Mouse (Mus musculus): ENCODE data around the gene Mdm2. TPM values are rescaled to one million over a fixed set of nuclear protein-coding genes. Genes with fewer than 3 reads are reported as not detected.

The Mdm2 gene
- polyA plus RNA-seq, 1 experiment from 2014 or later: 14.8 TPM

GRCm38 (mm10) chr10:117692953-117693352 lies 17.6 kb downstream of the Mdm2 start:
- H3K36me3 ChIP-seq (ENCODE audit: control insufficient read depth, insufficient read depth, low read length): peaks cover 41% of the 10 kb centered on the region
- 91% methylated on average over 5 of the region's 5 CpGs for WGBS
- H3K9ac ChIP-seq (ENCODE audit: low read length): no peak overlapping the region
- no peaks in the 10 kb centered on the region for H3K27me3 ChIP-seq (ENCODE audit: control insufficient read depth, insufficient read depth, low read length)
- H3K4me2 ChIP-seq (replicated peaks; ENCODE audit: low read depth): no peak overlapping the region
- no peak overlapping the region for H3K4me3 ChIP-seq (ENCODE audit: low read depth, low read length)
- no peak for ATAC-seq (ENCODE audit: low FRiP score, low TSS enrichment)
- no peaks in the 10 kb centered on the region for H3K9me3 ChIP-seq (ENCODE audit: control insufficient read depth, low read length)
- H3K27ac ChIP-seq (replicated peaks): no peak overlapping the region
- TF ChIP-seq CTCF (IDR thresholded peaks at IDR 0.05; ENCODE audit: low read depth) (no peak), EP300 (optimal IDR thresholded peaks at IDR 0.05) (no peak)
- no peak for DNase-seq (ENCODE audit: low spot score)
- H3K4me1 ChIP-seq (replicated peaks; ENCODE audit: control insufficient read depth, insufficient read depth): no peaks in the 10 kb centered on the region

DNA sequence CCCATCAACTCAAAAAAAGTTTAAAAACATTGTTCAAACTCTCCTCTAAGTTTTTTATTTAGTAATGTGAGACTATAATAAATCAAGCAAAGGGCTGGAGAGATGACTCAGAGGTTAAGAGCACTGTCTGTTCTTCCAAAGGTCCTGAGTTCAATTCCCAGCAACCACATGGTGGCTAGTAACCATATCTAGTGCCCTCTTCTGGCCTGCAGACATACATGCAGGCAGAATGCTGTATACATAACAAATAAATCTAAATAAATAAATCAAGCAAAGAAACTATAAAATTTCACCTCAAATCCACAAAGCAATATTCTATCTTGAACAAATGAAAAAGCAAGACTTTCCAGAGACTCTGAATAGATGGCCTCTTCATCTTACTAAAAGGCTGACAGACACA lies 18.4 kb downstream of the Mdm2 start:
- Histone ChIP-seq H3K36me3 (ENCODE audit: control insufficient read depth, insufficient read depth, low read length) (peaks cover 36% of the 10 kb centered on the region), H3K4me2 (replicated peaks; ENCODE audit: low read depth) (no peak overlapping the region), H3K4me3 (ENCODE audit: low read depth, low read length) (no peak overlapping the region), H3K9me3 (ENCODE audit: control insufficient read depth, low read length) (no peaks in the 10 kb centered on the region), H3K4me1 (replicated peaks; ENCODE audit: control insufficient read depth, insufficient read depth) (no peaks in the 10 kb centered on the region), H3K9ac (ENCODE audit: low read length) (no peak overlapping the region), H3K27me3 (ENCODE audit: control insufficient read depth, insufficient read depth, low read length) (no peaks in the 10 kb centered on the region), H3K27ac (replicated peaks) (no peak overlapping the region)
- TF ChIP-seq EP300 (optimal IDR thresholded peaks at IDR 0.05): no peak
- peak; percentile 41 for TF ChIP-seq CTCF (IDR thresholded peaks at IDR 0.05; ENCODE audit: low read depth)
- no peak for DNase-seq (ENCODE audit: low spot score)
- ATAC-seq (ENCODE audit: low FRiP score, low TSS enrichment): no peak

DNA sequence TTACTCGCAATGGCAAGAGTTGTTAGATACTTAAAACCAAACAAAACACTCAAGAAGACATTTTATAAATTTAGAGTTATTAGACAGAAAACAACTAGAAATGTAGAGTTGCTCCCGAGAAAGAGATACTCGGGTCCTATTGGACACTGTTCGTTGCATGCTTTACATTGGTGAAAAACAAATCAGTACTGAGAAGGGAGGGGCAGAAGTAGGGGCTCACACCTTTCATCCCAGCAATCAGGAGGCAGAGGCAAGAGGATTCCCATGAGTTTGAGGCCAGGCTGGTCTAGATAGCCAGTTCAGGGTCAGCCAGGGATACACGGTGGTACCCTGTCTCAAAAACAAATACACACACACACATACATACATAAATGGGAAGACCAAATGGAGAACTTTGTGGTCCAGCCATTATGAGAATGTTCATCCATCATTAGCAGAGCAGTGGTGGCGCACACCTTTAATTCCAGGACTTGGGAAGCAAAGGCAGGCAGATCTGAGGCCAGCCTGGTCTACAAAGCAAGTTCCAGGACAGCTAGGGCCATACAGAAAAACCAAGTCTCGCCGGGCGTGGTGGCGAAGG lies 19.1 kb downstream of the Mdm2 start:
- TF ChIP-seq EP300 (optimal IDR thresholded peaks at IDR 0.05) (no peak), CTCF (IDR thresholded peaks at IDR 0.05; ENCODE audit: low read depth) (no peak)
- H3K4me2 ChIP-seq (replicated peaks; ENCODE audit: low read depth): no peak overlapping the region
- ATAC-seq (ENCODE audit: low FRiP score, low TSS enrichment) (no peak), DNase-seq (ENCODE audit: low spot score) (no peak)
- 94% methylated on average over 10 of the region's 10 CpGs for WGBS
- H3K27ac ChIP-seq (replicated peaks): no peak overlapping the region
- no peaks in the 10 kb centered on the region for H3K27me3 ChIP-seq (ENCODE audit: control insufficient read depth, insufficient read depth, low read length)
- no peak overlapping the region for H3K4me3 ChIP-seq (ENCODE audit: low read depth, low read length)
- peaks cover 32% of the 10 kb centered on the region for H3K36me3 ChIP-seq (ENCODE audit: control insufficient read depth, insufficient read depth, low read length)
- no peaks in the 10 kb centered on the region for H3K4me1 ChIP-seq (replicated peaks; ENCODE audit: control insufficient read depth, insufficient read depth)
- H3K9ac ChIP-seq (ENCODE audit: low read length): no peak overlapping the region
- no peaks in the 10 kb centered on the region for H3K9me3 ChIP-seq (ENCODE audit: control insufficient read depth, low read length)

DNA sequence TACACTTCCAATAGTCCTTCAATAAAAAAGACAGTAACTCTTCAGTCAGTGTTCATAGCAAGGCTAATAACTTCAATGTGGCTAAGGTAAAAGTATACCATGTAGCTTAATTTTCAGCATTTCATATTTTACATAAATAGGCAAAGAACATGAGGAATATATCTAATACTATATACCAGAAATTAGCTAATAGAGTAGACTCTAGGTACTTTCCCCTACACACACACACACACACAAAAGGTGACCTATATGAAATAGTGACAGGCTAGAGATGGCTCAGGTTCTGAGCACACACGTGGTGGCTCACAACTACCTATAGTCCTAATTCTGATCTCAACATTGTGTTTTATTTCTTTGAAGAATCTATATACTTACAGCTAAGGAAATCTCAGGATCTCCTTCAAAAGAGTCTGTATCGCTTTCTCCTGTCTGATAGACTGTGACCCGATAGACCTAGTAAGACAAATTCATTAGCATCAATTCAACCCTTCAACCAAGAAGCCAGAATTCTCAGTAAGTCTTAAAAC lies 19.7 kb downstream of the Mdm2 start:
- ATAC-seq (ENCODE audit: low FRiP score, low TSS enrichment) (no peak), DNase-seq (ENCODE audit: low spot score) (no peak)
- TF ChIP-seq CTCF (IDR thresholded peaks at IDR 0.05; ENCODE audit: low read depth): no peak
- Histone ChIP-seq H3K27me3 (ENCODE audit: control insufficient read depth, insufficient read depth, low read length) (no peaks in the 10 kb centered on the region), H3K36me3 (ENCODE audit: control insufficient read depth, insufficient read depth, low read length) (peaks cover 32% of the 10 kb centered on the region), H3K4me2 (replicated peaks; ENCODE audit: low read depth) (no peak overlapping the region), H3K27ac (replicated peaks) (no peak overlapping the region), H3K9me3 (ENCODE audit: control insufficient read depth, low read length) (no peaks in the 10 kb centered on the region), H3K4me3 (ENCODE audit: low read depth, low read length) (no peak overlapping the region), H3K9ac (ENCODE audit: low read length) (no peak overlapping the region), H3K4me1 (replicated peaks; ENCODE audit: control insufficient read depth, insufficient read depth) (no peaks in the 10 kb centered on the region)
- 91% methylated on average over 3 of the region's 3 CpGs for WGBS

DNA sequence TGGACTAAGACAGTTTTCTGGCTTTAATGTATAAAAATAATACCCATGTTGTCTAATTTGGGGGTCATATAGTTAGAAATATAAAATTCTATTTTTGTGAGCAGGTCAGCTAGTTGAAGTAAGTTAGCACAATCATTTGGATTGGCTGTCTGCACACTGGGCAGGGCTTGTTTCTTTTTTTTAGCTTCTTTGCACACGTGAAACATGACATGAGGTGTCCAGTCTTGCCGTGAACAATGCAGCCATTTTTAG lies 20.5 kb downstream of the Mdm2 start:
- no peak overlapping the region for H3K4me2 ChIP-seq (replicated peaks; ENCODE audit: low read depth)
- H3K36me3 ChIP-seq (ENCODE audit: control insufficient read depth, insufficient read depth, low read length): peaks cover 31% of the 10 kb centered on the region
- WGBS: 66% methylated on average over 2 of the region's 2 CpGs

GRCm38 (mm10) chr10:117689297-117690100 lies 21.1 kb downstream of the Mdm2 start:
- WGBS: 91% methylated on average over 11 of the region's 11 CpGs
- H3K36me3 ChIP-seq (ENCODE audit: control insufficient read depth, insufficient read depth, low read length): peaks cover 26% of the 10 kb centered on the region
- no peak overlapping the region for H3K4me3 ChIP-seq (ENCODE audit: low read depth, low read length)
- ATAC-seq (ENCODE audit: low FRiP score, low TSS enrichment) (no peak), DNase-seq (ENCODE audit: low spot score) (no peak)
- H3K27ac ChIP-seq (replicated peaks): no peak overlapping the region
- no peaks in the 10 kb centered on the region for H3K27me3 ChIP-seq (ENCODE audit: control insufficient read depth, insufficient read depth, low read length)
- H3K4me2 ChIP-seq (replicated peaks; ENCODE audit: low read depth): no peak overlapping the region
- H3K4me1 ChIP-seq (replicated peaks; ENCODE audit: control insufficient read depth, insufficient read depth): no peaks in the 10 kb centered on the region
- TF ChIP-seq CTCF (IDR thresholded peaks at IDR 0.05; ENCODE audit: low read depth): no peak
- no peak for TF ChIP-seq EP300 (optimal IDR thresholded peaks at IDR 0.05)
- H3K9me3 ChIP-seq (ENCODE audit: control insufficient read depth, low read length): no peaks in the 10 kb centered on the region
- no peak overlapping the region for H3K9ac ChIP-seq (ENCODE audit: low read length)

More for the DNA sequence above, 20.5 kb downstream of the Mdm2 start:
- Histone ChIP-seq H3K4me3 (ENCODE audit: low read depth, low read length) (no peak overlapping the region), H3K4me1 (replicated peaks; ENCODE audit: control insufficient read depth, insufficient read depth) (no peaks in the 10 kb centered on the region), H3K9ac (ENCODE audit: low read length) (no peak overlapping the region), H3K27ac (replicated peaks) (no peak overlapping the region), H3K27me3 (ENCODE audit: control insufficient read depth, insufficient read depth, low read length) (no peaks in the 10 kb centered on the region), H3K9me3 (ENCODE audit: control insufficient read depth, low read length) (no peaks in the 10 kb centered on the region)
- DNase-seq (ENCODE audit: low spot score) (no peak), ATAC-seq (ENCODE audit: low FRiP score, low TSS enrichment) (no peak)
- TF ChIP-seq CTCF (IDR thresholded peaks at IDR 0.05; ENCODE audit: low read depth): no peak

Measured in stomach, postnatal 0 days (tissue).